Mouse (Mus musculus): ENCODE data around the gene Diras1. TPM values are rescaled to one million over a fixed set of nuclear protein-coding genes. Genes with fewer than 3 reads are reported as not detected.
A peak's percentile ranks its signal among the peaks of the same experiment; 100 is the strongest.
"Not testable (repeated sequence)": the region's sequence is repeated elsewhere in the genome, so short reads cannot be mapped to it uniquely, and the experiment has no call there.

Gene Diras1
- not detected for total RNA-seq (2021)

DNA sequence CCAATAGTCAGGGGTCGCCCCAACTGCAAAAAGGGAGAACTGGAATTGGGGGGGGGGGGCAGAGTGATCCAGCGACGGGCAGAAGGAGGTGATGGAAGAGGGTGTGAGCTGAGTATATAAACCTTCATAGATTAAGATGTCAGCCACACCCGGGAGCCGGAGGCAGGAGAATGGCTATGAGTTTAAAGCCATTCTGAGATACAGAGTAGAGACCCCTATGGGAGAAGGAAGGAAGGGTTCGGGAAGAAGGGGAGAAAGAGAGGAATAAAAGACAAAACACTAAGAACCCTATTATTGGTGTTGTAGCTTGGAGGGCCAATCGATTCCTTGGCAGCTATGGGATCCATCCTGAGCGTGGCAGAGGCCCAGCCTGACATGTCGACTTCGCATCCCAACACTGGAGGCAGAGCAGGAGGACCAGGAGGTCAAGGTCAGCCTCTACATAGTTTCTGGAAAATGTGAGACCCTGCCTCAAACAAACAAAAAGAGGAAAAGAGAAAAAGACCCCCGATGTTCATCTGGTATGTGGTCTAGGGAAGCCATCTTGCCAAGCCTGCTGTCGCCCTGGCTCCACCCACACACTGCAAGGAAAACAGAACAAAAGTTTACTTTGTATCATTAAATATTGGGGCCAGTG, at the start of gene Diras1:
Diras1 (minus strand) TSS at position 24 of the 637 bp plus-strand sequence.
- no peak for DNase-seq
- intact Hi-C loops (cut with DNase I) = no loop called here

DNA sequence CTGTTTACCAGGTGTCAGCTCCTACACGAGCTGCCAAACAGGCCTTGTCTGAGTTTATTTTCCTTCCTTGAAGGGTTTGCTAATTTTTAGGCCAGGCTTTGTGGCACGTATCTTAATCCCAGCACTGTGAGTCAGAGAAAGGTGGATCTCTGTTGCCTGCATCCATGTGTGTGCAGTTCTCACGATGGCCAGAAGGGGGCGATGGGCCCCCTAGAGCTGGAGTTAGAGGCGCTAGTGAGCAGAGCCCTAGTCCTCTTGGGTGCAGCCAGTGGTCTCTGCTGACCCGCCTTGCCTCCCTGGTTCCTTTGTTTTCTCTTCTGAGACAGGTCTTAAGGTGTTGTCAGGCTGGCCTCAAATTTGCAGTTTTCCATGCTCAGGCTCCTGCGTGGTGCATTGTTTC, 48.0 kb upstream of the Diras1 start:
- intact Hi-C loops (cut with DNase I) = no loop called here
- no peak for DNase-seq

DNA sequence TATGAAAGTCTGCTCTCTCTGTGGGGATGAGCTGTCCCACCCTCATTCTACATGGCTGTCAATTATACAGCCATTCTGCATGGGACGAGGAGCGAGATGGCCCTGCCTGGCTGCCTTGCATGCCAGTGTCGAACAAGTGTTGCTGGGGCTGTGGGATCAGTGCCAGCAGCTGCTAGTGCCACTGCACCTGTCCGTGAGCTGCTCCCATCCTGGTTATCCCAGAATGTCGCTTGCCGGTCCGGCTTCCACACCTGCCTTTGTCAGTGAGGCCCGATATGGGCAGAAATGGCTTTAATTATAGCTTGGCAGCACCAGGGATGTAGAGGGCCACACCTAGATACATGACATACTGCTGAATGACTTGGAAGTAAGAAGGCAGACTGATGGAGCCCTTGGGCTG, 46.8 kb upstream of the Diras1 start:
- intact Hi-C loops (cut with DNase I) = no loop called here
- DNase-seq = no peak

DNA sequence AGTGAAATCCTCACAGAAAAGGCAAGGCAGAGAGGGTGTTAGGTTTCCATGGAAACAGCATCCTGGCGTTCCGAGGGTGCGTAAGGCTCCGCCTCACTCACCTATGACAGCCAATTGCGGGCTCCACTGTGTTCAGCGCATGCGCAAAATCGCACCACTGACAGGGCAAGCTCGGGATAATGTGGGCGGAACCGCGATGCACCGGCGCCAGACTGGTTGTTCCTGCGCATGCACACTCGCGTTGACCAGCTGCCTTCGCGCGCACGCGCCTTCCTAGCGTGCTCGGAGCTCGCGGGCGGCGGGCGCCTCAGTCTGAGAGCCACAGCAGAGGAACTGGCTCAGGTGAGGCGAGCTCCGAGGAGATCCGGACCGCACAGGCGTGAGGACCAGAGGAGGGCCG, 44.4 kb upstream of the Diras1 start, which contains the start of gene Thop1:
Thop1 (plus strand) TSS at position 200 of the 400 bp plus-strand sequence.
- intact Hi-C loops (cut with DNase I) = no loop called here
- DNase-seq = peak; percentile 93 to 95

DNA sequence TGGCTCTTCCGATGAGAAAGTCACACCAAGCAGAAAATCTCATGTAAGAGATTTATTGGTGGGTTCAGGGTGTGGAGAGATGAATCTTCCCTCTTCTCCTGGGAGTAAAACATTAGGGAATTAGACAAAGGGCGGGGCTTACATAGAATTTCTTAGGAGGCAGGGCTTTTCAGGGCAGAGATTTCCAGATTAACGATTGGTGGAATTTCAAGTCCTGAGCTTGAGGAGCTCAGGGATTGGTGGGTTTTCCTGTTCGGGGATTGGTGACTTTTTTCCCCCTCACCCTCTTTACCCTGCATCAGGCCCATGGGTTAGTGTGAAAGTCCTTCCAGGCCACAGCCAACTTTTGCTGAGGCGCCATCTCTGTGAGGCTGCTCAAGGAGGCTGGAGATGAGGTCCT, 43.2 kb upstream of the Diras1 start:
- intact Hi-C loops (cut with DNase I) = no loop called here
- DNase-seq = no peak

DNA sequence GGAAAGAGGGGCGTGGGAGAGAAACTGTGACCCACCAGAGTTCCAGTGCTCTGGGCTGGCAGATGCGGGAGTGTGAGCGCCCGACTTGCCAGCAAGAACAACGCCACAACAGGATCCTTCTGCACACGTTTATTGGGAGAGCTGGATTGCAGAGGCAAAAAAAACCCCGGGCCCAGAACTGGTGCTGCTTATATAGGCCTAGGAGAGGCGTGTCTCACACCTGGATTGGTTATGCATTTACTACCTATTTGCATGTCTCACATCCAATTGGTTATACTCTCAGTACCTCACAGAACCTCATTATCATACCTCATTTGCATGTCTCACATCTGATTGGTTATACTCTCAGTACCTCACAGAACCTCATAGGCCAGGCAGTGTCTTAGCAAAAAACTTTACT, 39.1 kb upstream of the Diras1 start:
- DNase-seq; intact Hi-C loops (cut with DNase I): not testable (repeated sequence)

DNA sequence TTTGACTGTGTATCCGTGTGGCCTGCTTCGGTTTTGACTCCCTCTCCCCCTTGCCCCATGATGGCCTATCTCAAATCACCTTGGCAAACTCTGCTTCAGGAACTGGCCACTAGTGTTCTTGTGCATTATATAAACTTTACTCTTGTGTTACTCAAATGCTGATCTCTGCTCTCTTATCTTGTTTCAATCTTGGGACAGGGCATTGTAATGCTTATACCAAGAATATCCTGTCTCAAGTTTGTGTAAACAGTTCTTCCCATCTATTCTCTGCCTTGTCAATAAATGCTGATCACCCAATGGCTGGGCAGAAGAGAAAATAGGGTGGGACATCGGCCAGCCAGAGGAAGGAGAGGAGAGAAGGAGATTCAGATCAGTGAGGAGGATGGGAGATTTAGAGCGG, 37.2 kb upstream of the Diras1 start:
- intact Hi-C loops (cut with DNase I) = no loop called here
- no peak for DNase-seq

DNA sequence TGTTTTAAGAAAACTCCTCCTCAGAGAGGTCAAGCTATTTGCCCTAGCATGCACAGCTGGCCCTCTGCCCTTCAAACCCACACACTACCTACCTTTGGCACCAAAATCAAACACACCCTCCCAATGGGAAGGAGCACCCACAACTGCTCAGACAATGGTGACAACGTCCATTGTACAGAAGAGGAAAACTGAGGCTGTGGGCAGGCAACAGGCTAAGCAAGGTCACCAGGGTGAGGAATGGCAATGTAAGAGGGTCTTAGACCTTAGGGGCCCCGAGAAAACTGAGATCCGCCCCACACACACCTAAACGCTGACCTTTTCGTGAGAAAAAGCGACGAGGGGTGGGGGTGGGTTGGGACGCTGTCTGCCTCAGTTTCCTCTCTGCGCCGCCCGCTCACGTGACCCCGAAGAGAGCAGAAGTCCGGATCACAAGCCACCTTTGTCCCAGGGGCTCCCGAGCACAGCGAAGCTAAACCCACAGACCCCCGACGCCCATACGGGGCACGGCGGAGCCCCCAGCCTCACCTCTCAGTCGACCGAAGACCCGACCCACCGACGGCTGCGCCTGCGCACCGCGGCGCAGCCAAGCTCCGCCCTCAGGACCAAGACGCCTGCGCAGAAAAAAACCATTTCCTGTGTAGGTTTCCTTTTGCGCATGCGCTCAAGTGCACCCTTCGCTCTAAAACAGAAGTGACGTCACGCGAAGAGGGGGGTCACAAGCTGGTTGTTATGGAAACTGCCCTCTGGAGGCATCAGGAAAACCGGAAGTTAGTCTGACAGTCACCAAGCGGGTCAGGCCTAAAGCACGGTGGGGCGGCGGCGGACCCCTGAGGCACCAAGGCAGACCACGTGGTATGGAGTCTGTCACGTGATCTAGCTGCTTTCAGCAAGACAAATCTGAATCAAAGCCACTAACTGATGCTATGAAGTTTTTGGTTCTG, 34.4 kb upstream of the Diras1 start, which contains the start of gene Sgta:
Sgta (minus strand) TSS at position 579 of the 941 bp plus-strand sequence.
- intact Hi-C loops (cut with DNase I) = no loop called here
- peak; percentile 98 to 99 for DNase-seq

DNA sequence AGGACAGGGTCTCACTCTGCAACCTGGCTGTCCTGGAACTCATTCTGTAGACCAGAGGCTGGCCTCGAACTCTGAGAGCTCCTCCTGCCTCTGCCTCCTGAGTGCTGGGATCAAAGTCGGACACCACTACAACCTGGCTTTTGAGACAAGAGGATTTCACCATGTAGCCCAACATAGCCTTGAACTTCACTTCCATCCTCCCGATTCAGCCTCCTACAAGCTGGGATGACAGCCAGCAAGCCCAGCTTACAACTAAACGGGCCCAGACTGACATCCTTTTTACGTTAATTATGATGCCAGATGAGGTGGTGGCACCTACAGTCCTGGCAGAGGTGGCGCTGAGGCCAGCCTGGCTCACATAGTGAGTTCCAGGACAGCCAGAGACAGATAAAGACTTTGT, 33.4 kb upstream of the Diras1 start:
- intact Hi-C loops (cut with DNase I) = no loop called here
- no peak for DNase-seq

DNA sequence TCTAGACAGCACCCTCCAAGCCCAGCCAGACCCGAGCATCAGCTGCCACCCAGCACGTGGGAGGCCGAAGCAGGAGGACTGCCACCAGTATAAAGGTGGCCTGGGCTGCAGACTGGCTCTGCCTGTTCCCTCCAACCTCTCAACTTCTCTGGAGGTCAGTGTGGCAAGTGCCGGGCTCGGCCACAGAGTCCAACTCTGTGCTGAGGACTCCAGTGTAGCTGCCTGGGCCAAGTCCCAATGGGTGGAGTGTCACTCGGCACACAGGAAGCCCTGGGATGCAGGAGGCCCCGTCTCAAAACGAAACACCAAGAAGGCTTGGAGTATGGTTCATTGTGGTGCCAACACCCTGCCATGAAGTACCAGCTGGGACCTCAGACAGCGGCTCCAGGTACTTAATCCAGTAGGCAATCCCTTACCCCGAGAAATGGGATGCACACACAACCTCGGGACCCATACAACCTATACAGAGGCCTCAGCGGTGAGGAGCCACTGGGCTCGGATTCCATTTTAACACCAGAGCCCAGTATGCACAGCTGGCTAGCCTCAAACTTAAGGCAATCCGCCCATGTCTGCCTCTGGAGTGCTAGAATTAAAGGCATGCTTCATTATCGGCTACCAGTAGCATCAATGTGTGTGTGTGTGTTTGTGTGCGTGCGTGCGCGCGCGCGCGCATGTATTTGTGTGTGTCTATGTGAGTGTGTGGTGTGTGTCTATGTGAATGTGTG, 32.1 kb upstream of the Diras1 start:
- intact Hi-C loops (cut with DNase I) = no loop called here
- DNase-seq = peak; percentile 20 to 24

DNA sequence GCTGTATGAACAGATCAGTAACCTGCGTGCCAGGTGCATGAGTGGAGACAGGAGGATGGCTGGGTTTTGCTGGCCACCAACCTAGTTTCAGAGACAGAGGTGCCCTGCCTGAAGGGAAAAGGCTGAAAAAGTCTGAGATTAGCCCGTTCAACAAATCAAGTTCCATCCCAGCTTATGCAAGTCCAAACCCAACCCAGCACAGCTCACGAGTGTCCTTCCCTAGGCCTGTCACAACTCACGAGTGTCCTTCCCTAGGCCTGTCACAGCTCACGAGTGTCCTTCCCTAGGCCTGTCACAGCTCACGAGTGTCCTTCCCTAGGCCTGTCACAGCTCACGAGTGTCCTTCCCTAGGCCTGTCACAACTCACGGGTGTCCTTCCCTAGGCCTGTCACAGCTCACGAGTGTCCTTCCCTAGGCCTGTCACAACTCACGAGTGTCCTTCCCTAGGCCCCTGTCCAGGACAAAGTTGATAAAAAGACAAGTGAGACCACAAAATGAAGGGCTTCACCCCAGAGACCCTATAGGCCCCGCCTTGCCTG, 30.4 kb upstream of the Diras1 start:
- DNase-seq; intact Hi-C loops (cut with DNase I): not testable (repeated sequence)

DNA sequence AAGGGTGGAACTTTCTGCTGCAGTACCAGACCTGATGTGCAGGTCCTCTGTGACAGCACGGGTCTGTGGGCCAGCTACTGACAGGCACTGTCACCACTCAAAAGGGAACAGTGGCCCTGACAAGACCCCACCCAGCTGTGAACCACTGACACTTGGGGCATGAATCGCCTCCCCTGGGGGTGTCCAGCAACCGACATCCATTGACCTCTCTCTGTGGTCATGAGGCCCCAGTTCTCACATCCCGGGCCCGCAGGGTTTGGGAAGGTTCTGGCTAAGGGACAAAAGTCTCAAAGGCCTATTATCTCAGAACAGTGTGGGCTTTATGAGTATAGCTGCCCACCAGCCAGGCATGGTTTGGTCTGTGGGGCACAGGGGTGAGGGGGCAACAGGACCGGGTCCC, 29.7 kb upstream of the Diras1 start:
- intact Hi-C loops (cut with DNase I) = no loop called here
- DNase-seq = no peak

DNA sequence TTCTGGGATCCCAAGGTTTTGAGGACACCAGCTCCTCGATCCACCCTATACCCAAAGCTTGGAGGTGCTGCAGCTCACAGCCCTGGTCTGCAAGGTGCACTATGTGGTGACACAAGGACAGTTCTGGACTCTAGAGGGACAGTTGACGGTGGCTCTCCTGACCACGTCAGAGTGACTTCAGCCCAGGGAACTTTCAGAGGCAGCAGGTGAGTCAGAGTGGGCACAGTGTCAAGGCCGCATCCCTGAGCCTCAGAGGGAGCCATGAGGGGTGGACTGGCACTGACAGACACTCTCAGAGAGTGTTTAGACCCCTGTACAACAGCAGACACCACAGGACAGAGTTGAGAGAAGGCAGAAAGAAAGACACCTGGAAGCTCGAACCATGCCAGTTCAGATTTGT, 27.1 kb upstream of the Diras1 start:
- no peak for DNase-seq
- intact Hi-C loops (cut with DNase I) = no loop called here

DNA sequence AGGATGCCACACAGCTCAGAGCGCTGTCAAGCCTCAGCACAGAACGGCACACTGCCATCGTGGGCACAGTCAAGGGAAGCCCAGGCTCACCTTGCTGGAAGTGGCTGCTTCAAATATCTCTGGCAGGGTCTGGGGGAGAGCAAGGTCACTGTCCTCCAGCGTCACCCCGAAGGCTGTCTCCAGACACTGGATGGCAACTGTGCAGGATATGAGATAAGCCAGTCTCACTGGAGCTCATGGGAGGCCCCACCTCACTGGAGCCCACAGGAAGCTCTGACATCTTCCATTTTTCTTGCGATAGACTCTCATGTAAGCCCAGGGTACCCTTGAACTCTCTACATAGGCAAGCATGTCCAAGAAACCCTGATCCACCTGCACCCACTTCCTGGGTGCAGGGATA, 25.7 kb upstream of the Diras1 start:
- intact Hi-C loops (cut with DNase I) = no loop called here
- no peak for DNase-seq

DNA sequence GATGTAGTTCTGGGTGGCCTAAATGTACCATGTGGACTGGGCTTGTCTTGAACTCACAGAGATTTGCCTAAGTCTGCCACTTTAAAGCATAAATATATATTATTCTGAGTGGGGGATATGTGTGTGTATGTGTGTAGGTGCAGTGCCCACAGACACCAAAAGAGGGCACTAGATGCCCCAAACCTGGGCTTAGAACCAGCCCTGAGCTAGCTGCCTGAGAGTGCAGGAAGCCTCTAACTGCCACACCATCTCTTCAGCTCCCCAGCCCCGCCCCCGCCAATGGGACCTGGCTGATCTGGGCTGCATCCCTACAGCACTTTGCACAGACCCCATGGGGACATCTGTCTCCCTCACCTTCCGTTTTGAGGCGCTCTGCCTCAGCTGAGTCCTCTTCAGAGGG, 25.2 kb upstream of the Diras1 start:
- intact Hi-C loops (cut with DNase I) = no loop called here
- no peak for DNase-seq

DNA sequence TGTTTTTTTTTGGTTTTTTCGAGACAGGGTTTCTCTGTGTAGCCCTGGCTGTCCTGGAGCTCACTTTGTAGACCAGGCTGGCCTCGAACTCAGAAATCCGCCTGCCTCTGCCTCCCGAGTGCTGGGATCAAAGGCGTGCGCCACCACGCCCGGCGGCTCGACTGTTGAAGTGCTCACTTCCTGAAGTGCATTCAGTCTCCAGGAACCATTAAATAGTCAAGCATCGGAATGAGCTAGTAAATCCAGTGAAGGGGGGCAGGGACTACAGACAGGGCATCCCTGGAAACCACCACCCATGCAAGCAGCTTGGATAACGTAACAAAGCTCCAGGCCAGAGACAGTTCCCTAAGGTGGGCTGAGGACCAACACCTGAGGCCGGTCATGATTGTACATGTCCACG, 19.8 kb upstream of the Diras1 start:
- DNase-seq; intact Hi-C loops (cut with DNase I): not testable (repeated sequence)

DNA sequence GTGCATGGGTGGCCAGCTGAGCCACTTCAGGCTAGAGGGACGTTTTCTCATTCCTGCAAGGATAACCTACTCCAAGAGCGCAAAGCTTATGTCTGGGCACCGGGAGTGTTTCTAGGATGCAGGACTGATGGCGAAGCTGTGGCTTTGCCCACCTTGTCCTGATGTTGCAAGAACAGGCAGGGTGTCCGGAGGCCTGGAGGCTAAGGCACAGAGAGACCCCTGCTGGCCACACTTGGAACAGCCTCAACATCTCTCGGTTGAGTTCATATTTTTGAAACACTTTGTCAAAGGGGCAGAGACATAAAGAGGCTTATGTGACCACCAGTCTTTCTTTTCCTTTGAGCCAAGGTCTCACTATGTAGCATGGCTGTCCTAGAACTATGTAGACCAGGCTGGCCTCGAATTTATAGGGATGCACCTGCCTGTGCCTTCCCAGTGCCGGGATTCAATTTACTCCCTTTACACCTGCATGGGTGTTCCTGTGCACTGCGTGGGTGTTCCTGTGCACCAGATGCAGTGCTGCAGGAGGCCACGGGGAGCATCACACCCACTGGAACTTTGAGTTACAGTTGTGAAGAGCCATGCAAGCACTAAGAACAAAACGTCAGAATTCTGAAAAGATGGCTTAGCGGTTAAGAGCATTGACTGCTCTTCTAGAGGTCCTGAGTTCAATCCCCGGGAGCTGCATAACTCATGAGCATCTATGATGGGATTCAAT, 16.2 kb upstream of the Diras1 start:
- intact Hi-C loops (cut with DNase I) = loop anchor here (1.0 to 2.0 kb wide), 2 partner anchors 23 to 41 kb away; no protein-coding TSS in a partner anchor
- DNase-seq = peak; percentile 71 to 74

DNA sequence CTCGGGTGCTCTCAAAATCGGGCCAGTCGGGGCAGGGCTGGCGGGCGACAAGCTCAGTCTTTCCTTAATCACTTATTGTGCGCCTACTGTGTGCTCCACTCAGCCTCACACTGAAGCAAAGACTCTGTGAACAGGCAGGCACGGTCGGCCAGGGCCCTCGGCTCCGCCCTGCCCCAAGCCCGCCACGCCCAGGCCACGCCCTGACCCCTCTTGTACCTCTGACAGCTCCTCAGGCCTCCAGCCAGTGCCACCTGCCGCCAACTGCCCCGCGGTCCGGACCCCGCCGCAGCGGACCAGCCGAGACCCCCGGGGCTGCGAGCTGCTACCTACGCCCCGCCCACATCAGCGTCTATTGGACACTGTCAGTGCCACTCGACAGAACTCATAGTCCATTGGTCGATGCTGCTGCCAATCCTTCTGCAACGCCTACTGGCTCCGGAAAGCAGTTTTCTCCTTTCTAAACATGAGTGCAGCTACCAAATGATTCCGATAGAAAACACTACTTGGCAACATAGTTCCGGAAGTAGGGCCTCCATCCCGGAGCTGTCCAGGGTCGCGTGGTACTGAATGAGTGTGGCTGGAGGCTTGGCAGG, 11.6 kb upstream of the Diras1 start, which contains the start of gene Slc39a3:
Slc39a3 (minus strand) TSS at position 439 of the 593 bp plus-strand sequence.
- intact Hi-C loops (cut with DNase I) = no loop called here
- peak; percentile 100 for DNase-seq

DNA sequence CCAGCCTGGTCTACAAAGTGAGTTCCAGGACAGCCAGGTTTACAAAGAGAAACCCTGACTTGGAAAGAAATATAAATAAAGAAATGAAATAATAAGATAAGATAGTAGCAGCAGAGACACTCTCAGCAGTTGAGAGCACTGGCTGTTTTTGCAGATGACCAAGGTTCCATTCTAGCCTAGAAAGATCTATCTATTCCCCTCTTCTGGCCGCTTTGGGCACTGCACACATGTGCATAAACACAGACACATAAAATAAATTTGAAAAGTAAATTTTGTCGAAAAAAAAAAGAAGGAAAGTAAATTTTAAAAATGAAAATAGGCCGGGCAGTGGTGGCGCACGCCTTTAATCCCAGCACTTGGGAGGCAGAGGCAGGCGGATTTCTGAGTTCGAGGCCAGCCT, 10.8 kb upstream of the Diras1 start:
- intact Hi-C loops (cut with DNase I) = no loop called here
- no peak for DNase-seq

DNA sequence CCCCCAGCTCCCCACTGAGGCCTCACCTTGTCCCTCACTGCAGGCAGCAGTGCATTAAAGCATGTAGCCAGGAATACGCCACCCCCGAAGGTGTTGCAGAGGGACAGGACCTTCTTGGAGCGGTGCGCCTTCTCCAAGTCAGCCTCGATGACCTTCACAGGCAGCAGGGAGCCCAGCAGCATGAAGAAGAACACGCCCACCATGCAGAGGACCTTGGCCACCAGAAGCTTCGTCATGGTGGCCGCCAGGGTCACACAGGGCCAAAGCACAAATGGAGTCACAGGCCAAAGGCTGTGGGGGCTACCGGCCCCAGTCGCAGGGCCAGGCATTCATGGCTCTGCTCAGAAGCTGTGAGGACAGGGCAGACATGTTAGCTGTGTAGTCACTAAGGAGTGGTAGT, 8.1 kb upstream of the Diras1 start:
- intact Hi-C loops (cut with DNase I) = no loop called here
- no peak for DNase-seq

Measured in heart, postnatal 36 days (tissue).